Mouse (Mus musculus): ENCODE results near the gene Ptov1.

Gene Ptov1

GRCm38 (mm10) chr7:44839171-44839490, 30.5 kb downstream of the Ptov1 start:
- DNase-seq: no peak

DNA sequence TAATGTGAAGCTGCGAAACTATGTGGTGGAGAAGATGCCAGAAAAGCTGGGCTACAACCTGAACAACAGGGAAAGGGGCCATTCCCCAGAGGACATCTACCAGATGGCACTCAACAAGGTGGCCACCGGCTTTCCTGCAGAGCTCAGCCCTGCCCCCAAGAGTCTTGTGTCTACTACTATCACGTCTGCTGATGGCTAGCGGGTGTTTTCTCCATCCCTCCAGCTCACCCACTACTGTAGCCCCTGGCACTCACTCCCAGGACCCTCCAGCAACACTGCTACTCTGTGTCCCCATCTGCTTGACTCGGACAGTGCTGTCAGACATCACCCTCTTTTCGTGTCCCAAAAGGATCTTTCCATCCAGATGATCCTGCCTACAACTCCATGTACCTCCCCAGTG, 31.5 kb downstream of the Ptov1 start:
- DNase-seq: no peak

GRCm38 (mm10) chr7:44836423-44837053, 33.0 kb downstream of the Ptov1 start:
- no peak for DNase-seq

DNA sequence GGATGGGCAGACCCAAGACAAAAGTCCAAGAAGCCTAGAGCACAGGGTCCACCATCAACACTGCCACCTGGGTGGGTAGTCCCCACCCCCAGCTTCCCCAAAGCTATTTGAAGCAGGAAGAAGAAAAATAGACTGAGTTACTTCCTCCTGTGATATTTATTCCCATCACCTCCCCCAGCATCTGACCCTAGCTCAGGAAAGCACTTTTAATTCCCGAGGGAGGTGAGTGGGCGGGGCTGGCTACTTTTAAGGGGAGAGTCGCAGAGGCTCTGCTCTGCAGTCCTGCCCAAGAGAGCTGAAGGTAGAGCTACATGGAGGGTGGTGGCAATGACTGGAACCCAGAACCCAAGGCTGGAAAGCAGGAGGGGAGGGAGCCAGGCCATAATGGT, 33.6 kb downstream of the Ptov1 start:
- peak; percentile 39 to 55 for DNase-seq

DNA sequence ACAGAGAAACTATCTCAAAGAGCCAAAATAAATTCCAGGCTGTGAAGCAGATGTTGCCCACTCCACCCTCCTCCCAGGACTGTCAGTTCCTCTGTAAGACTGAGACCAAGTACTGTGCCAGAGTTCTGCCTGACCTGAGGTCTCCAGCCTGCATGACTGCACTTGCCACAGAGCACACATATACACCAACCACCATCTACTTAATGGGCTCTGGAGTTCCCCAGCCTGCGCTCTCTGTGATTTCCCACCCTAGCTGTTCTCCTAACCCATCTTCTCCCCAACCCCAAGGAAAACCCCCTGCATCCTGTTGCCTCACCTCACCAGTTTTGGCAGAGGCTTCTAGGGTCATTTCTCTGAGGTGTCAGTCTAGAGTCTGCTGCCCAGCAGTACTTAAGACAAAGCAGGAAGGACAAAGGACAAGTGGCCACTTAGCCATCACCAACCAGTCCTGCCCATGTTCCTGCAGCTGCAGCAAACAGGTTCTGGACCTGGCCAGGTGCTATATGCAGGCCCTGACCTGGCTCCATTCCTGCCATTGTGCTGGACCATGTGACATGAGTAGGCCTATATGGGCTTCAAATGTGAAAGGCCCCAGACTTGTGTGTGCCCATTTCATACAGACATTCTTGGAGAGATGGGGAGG, 34.1 kb downstream of the Ptov1 start:
- no peak for DNase-seq

DNA sequence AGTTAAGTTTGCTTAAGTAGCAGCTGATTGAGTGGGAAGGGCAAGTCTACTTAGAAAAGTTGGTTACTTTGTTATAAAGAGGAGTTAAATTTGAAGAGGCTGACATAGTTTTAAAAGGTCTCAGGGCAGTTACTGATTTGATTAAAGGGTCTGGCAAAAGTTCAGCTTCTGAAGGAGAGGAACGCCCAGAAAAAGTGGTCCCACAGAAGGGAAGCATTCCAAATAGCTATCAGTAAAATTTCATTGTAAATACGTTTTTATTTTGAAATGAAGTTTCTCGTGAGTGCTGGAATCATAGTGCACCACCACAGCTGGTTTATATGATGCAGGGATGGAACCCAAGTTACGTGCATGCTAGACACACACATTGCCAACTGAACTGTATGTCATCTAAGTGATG, 36.8 kb downstream of the Ptov1 start:
- no peak for DNase-seq

DNA sequence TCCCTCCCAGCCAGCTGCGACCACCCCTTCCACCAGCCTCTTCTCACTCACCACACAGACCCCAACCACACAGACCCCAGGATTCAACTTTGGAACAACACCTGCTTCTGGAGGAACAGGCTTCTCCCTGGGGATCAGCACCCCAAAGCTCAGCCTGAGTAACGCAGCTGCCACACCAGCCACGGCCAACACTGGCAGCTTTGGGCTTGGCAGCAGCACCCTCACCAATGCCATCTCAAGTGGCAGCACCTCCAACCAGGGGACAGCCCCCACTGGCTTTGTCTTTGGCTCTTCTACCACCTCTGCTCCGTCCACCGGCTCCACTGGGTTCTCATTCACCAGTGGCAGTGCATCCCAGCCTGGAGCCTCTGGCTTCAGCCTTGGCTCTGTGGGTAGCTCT, 40.9 kb downstream of the Ptov1 start:
- DNase-seq: no peak

GRCm38 (mm10) chr7:44826771-44827170, 42.8 kb downstream of the Ptov1 start:
- DNase-seq: no peak

GRCm38 (mm10) chr7:44824872-44825271, 44.7 kb downstream of the Ptov1 start:
- DNase-seq: peak; percentile 89

- no peak for DNase-seq
These were observed 46.2 kb downstream of the Ptov1 start for GRCm38 (mm10) chr7:44823409-44823808.

DNA sequence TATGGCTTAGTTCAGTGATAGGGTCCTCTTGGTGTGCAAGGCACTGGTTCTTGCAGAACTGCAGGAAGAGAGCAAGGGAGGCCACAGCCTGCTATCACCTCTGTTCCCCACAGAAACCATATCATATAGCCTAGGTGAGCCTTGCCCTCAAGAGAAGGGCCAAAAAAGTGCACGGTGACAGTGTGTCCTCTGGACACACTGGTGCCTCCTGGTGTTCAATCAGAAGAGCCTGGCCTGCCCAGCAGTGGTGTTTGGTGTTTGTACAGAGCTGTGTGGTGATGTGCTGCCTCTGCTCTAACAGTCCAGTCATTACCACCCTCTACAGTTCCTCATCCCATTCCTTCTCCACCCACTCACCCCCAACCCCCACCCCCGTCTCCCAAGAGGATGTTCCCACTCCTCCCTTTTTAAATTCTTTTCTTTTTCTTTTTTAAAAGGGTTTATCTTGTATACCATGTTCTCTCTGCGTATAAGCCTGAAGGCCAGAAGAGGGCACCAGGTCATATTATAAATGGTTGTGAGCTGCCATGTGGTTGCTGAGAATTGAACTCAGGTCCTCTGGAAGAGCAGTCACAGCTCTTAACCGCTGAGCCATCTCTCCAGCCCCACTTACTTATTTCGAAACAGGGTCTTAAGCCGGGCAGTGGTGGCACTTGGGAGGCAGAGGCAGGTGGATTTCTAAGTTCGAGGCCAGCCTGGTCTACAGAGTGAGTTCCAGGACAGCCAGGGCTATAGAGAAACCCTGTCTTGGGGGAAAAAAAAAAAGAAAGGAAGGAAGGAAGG, 47.7 kb downstream of the Ptov1 start:
- DNase-seq: peak; percentile 3 to 6

DNA sequence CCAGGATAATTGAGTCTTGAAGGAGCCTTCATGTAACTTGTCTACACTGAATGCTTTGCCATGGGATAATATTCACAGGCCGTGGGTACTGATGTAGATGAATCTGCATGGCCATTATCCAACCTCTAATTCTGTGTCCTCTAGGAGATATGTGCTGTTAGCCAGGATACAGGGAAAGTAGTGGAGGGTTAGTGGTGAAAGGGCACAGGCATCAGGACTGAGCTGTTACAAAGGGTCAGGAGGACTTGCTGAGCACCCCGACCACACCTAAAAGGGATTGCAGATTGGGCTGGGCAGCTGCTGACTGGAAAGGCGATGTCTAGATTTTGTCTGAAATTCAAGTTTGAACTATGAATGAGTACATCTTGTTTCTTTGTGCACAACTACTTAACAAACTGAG, 49.1 kb downstream of the Ptov1 start:
- DNase-seq: peak; percentile 0

- DNase-seq: peak; percentile 0 to 1
These were observed 49.7 kb downstream of the Ptov1 start for GRCm38 (mm10) chr7:44819863-44820262.

GRCm38 (mm10) chr7:44819391-44819790, 50.2 kb downstream of the Ptov1 start:
- peak; percentile 0 for DNase-seq

- DNase-seq: peak; percentile 70 to 73
These were observed 50.8 kb downstream of the Ptov1 start for GRCm38 (mm10) chr7:44818751-44819235.

DNA sequence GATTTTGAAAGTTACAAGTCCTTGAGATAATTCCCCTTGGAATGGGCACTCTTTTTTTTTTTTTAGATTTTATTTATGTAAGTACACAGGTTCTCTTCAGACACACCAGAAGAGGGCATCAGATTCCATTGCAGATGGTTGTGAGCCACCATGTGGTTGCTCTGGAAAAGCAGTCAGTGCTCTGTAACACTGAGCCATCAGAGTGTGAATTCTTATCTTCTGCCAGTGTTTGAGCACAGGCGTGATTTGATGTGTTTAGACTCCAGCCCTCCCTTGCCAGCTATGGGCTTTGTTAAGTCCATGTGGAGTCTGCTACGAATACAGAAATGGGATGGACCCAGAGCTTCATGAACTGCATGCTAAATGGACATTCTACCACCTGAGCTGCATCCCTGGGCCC, 51.4 kb downstream of the Ptov1 start:
- DNase-seq: peak in 1 of 2 experiments; percentile 0

DNA sequence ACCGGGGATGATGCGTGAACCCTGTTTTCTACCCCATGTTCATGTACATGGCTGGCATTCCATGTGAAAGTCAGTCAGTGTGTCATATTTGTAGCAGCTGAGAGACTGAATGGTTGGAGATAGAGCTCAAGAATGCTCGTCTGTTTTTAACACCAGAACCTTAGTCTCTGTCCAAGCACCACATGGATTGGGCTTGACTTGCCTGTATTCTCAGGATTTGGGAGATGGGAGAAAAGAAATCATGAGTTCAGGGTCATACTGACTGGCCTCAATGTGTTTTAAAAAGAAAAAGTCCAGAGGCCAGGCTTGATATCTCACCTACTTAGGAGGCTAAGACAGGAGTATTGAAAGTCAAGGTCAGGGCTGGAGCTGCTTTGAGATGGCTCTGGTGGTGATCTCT, 52.1 kb downstream of the Ptov1 start:
- DNase-seq: no peak

DNA sequence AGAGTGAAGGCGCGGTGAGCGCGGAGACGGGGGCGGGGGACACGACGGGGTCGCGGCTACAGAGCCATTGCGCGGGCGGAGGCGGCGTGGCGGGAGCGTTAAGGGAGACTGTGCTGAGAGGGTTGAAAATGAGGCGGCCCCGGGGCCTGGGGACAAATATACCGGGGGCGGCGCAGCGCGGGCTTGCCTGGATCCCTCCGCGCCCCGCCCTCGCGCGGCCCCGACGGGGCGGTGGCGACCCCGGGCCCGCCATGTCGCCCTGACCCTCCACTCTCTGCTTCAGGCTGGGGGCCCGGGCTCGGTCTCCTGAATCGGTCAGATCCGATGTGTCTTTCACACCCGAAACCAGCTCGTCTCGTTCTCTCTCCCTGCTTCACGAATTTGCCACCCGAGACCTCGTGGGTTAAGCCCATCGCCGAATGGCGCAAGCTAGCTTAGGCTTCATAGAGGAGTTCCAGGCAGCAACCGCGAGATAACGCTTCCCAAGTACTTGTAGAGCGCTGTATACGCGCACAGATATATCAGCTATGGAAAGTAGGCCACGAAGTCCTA, 53.0 kb downstream of the Ptov1 start, which contains the start of gene Atf5:
Atf5 (minus strand) TSS at position 189 of the 552 bp plus-strand sequence.
- DNase-seq: peak; percentile 79 to 88

- peak; percentile 100 for DNase-seq
These were observed 53.7 kb downstream of the Ptov1 start, which contains the start of the genes Nup62 and Il4i1 for GRCm38 (mm10) chr7:44815721-44816469. Gene Nup62, plus strand, starts transcription at chr7:44816088. Gene Il4i1, plus strand, starts transcription at chr7:44816387.

DNA sequence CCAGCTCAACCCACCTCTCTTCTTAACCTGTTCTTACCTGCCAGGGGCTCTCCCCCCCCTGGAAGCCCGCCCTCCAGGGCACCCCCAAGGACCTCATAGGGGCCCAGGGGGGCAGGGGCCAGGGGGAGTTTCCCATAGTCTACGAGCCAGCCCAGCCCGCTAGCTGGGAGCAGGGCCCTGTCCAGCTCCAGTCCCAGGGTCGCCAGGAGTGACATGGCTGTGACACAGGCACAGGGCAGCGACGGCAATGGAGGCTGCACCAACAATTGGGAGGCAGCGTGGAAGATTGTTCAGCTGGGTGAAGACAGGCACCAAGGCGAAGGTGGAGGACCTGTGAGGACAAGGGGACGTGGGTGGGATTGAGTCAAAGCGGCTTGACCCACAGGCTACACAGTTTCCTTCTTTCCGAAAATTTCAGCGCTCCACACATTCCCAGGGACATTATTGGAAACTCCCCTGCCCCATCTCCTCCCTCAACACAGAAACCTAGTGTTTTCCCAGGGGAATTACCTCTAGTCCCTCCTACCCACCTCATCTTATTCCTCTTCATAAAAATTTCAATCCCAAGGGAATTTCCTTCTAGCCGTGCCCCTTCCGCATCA, 54.5 kb downstream of the Ptov1 start:
- DNase-seq: peak in 1 of 2 experiments; percentile 9

GRCm38 (mm10) chr7:44814423-44814822, 55.2 kb downstream of the Ptov1 start:
- peak in 1 of 2 experiments; percentile 2 for DNase-seq

DNA sequence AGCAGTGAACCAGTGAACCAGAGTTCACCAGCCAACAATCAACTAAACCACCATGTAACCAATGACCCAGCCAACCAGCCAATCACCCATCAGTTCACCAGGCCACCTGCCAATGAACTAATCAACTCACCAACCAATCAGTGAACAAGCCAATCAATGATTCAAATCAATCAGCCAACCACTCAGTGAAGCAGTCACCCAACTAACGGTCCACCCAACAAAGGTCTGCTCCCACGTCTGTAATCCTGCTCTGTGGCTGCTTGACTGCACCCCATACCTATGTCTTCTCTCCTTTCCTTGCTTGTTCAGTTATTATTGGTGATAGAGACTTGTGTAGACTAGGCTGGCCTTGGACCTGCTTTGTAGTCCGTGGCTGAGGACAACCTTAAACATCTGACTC, 55.6 kb downstream of the Ptov1 start:
- DNase-seq: peak in 1 of 2 experiments; percentile 1
